Mouse (Mus musculus) liver (tissue): ENCODE data around the gene Vti1a.

Experiments
- DNase-seq: peaks from one replicate; pipeline ENCODE4 v3.0.0-alpha.2; 2020; ENCODE audit warnings: mixed read lengths

Gene Vti1a

DNA sequence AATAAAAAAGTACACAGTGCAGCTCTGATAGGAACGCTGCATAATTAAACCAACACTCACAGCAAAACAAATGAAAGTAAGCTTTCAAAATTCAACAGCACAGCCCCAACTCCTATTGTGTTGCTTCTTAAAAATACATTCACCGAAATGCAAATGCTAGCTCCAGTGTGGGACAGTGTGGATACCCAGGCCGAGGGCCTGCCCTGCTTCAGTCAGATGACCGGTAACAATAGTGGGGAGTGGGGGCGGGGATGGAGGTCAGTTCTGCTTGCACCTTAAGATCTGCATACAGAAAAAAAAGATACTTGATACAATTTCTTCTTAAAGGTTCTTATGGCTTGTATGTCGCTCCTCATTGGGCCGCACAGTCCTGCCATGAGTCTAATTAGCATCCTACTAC is 65.2 kb downstream of the Vti1a start:
- no peak for DNase-seq

- no peak for DNase-seq
Measured at GRCm38 (mm10) chr19:55382745-55383144, 66.7 kb downstream of the Vti1a start.

DNA sequence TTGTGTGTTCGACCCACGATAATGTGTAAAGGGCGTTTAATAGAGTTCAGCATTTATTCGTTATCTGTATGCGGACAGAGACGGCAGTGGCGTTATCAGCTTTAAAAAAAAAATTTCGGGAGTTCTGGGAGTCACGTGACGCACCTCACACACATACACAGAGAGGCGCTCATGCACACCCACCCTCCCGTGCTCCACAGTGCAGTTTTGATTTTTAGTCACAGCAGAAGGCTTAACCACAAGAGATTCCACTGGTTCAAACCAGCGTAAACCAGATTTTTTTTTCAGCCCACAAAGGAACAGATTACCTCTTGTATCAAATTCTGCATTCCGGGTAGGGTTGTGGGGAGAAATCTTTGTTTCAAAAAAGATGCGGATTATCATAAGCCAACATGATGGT is 68.5 kb downstream of the Vti1a start:
- DNase-seq = no peak

DNA sequence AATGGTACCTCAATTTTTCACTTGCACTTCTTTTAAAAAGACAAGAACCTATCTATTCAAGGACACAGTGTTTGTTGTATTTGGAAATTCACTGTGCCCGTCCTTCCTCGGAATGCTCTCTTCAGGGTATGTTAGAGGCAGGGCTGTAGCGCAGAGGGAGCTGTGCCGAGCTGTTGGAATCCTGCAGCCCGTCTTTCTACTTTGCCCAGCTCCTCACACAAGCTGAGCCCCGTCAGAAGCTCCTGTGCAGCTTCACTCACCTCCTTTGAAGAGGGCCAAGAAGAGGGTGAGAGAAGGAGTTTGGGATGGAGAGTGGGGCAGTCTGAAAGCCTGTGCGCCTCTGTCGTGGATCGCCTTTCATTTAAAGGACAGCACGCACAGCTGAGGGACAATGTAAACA is 72.9 kb downstream of the Vti1a start:
- no peak for DNase-seq

GRCm38 (mm10) chr19:55390323-55390722 is 74.2 kb downstream of the Vti1a start:
- DNase-seq = no peak

DNA sequence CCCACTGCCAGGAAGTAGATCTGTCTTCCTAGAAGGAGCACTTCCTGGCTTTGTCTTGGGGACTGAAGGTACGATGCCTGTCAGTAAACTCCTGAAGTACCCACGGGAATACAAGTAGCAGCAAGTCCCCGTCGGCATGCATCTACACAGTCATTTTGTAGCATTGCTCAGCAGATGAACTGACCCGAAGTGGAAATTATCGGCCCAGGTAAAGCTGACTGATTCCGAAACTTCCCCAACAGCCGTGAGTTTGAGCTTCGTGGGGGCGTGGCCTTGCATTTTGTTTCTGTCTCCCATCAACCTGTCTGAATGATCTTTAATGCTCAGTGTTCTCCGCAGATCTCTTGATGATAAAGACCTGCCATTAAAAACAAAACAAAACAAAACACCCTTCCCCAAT is 85.5 kb downstream of the Vti1a start:
- DNase-seq = no peak

DNA sequence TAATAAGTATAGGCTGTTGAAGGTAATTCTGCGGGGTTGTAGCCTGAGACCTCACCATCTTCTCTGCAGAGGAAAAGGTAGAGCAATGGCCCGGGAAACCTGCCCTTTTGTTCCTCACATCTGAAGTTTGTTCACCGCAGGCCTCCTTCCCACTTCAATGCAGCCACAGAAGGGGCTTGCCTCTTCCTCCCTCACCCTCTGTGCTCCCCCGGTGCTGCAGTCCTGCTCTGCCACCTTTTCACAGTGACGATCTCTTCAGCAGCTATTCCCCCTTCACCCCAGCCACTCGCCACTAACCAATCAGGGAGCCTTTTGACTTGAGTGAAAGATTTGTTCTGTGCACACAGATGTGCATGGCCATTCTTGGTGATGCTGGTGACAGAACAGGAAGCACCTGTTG is 92.4 kb downstream of the Vti1a start:
- DNase-seq = no peak

DNA sequence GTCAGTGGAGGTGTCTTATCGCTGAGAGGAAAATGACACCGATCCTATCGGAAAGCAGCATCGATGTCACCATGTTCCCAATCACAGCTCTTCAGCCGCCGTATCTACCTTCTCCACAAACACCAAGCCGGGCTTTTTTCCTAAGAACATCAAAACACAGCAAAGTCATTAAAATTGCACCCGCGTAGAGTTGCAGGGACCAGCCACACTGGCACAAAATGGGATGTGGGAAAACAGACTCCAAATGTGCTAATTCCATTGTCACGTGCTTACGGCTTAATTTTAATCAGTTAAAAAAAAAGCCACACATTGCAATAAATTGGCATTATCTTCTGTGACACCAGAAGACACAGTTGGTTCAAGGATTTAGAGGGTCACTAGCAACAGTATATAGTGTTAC is 95.3 kb downstream of the Vti1a start:
- DNase-seq = no peak

DNA sequence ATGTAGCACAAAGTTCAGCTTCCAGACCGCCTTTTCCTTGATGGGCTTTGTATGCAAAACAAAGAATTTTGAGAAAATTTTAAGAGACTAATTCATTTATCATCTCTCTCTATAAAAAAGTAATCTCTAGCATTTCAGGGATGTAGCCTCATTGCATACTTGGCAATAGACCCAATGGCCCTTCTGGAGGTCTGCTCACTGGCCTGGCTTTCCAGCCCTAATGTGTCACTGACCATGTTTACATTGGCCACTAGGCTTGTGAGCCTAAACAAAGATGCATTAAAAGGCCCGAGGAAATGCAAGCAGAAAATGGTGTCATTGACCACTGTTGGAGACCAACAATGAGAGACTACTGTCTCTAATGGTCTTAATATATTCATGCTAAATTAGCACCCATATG is 95.8 kb downstream of the Vti1a start:
- DNase-seq = no peak

DNA sequence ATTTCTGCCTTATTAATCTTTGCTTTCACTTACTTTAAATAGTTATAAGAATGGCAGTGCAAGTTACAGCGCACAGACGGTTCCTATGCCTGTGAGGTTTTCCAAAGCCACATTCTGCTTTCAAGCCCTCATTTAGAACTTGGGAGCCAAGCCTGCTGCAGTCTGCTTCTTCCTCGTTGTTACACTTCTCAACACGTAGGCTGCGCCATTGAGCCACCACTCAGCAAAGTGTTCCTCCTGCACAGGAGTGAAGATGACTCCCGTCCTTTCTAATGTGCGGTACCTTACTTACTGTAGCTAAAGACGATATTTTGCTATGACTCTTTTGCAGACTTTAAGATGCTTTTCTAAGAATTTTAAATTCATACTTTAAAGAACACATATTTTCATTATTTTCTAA is 98.0 kb downstream of the Vti1a start:
- peak; percentile 53 for DNase-seq

GRCm38 (mm10) chr19:55418756-55419155 is 102.7 kb downstream of the Vti1a start:
- no peak for DNase-seq

DNA sequence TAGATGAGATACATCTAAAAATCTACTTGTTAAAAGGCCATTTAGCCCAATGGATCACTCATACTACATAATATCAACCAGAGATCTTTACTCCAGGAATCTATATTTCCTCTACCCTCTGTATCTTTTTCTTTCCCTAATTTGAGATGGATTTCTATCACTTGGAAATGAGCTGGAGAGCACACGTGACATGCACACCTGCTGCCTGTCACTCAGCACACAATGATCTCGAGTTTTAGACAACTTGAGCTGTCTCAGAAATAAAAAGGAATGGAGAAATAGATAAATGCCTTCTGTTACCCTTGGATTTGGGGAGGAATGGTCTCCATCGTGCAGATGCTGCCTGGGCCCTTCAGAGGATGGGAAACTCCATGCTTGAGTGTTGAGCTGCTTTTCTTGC is 103.9 kb downstream of the Vti1a start:
- DNase-seq = no peak

DNA sequence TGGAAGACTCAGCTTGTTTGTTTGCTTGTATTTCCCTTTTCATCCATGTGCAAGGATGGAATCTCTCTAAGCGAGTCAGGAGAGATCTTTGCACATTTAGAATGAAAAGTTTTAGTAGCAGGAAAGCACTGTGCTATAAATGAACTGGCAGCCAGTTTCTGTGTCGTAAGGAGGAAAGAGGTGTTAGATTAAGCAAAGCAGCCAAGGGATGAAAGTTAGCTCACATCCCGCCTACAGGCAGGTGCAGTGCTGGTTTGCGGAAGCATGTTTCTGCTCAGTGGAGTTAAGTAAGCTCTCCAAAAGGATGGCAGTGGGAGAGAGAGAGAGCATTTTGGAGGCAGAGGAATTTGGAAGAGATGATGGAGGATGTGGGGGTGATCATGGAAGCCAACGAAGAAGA is 105.7 kb downstream of the Vti1a start:
- no peak for DNase-seq

DNA sequence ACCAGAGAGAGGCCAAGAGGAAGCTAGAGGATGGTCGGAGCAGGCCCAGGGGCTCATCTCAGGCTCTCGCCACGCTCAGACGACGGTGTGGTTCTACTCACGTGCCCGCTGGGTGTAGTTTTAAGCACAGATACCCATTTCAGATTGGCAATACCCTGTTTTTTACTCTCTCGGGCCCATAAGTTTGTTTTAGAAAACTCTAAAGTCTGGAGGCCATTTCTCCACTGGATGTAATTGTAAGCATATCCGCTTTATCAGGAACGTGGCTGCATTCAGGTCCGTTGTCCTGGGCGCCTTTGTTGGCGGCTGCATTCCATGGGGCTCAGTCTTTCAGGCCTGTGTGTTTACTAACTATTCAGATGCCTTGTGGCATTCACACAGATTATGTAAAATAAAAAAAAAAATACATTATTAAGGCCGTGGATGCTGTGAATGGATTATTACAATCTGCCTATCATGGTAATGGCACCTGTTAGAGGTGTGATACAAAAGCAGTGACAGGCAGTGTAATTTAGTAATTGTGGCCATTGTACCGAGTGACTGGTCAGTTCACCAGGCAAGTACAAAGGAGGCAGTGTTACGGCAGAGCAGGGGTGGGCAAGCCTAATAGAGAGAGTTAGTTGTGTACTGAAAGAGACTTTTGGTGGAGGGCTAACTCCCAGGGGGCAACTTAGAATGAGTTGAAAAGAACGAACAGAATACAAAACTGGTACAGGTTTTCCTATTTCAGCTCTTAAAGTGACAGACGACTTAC is 106.4 kb downstream of the Vti1a start:
- no peak for DNase-seq

- no peak for DNase-seq
Measured at GRCm38 (mm10) chr19:55423065-55423716, 107.1 kb downstream of the Vti1a start.

DNA sequence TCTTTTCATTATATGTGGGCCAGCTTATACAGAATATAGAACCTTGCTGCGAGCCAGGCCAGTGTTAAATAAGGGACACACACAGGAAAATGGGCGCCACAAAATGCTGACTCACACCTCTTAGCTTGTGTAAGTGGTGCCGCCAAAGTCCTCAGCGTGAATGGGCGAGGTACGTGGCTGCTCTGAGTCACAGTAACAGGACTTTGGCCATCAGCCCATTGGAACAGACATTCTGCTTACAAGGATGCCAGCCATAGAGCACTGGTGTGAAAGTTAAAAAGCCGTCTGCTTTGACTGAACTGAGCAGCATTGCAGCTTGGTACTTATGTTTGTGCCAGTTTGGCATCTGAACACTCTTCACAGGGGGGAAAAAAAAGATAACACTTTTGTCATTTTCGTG is 107.9 kb downstream of the Vti1a start:
- peak; percentile 29 for DNase-seq

DNA sequence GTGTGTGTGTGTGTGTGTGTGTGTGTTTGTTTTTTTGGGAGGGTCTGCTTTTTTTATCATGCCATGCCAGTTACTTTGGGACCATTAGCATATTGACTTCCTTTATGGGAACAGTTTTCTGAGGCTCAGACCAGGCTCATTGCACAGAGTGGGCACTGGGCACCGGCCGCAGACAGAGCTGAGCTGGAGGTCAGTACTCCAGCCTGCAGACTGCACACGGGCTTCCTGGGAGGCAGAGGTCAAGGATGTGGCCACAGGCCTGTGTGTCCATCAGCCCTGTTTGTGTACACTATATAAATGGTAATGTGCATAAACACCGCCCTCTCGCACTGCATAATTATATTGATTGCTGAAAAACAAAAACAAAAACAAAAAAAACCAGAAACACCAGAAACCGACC is 108.4 kb downstream of the Vti1a start:
- DNase-seq = no peak

GRCm38 (mm10) chr19:55440306-55440705 is 124.2 kb downstream of the Vti1a start:
- no peak for DNase-seq

DNA sequence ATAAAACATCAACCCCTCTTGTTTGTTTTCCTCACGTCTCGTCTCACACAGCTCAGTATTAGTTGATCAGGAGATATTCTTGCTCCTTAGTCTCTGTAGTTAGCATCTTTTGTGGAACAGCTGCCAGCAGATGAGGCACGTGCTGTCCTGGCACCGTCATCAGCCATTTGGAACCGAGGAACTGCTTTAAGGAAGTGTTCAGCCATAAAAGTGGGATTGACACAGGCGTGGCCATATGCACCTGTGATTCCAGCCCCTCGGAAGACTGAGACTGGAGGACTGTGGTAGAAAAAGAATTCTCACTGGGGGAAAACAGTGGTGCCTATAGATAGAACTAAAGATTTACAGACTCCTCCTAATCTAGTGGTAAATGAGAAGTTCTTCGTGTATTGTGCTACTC is 127.5 kb downstream of the Vti1a start:
- DNase-seq = no peak

GRCm38 (mm10) chr19:55449084-55449483 is 133.0 kb downstream of the Vti1a start:
- no peak for DNase-seq

DNA sequence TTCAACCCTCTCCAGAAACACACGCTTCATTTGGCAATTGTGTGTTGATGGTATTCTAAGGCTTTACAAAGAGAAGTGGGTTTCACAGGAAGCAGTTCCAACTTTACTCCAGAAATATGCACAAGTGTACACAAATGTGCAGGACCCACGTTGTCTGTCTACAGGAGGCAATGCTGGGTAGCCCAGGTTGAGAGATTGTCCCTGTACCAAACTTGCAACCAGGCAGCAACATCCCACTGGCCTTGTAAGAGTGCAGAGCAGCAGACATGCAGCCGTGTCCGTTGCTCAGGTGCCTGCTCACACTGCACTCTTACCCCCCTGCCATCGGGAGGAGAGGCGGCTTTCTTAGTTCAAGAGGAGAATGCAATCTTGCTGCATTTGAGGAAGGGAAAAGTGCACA is 133.4 kb downstream of the Vti1a start:
- DNase-seq = no peak

GRCm38 (mm10) chr19:55456325-55457091 is 140.4 kb downstream of the Vti1a start:
- DNase-seq = no peak

- no peak for DNase-seq
Measured at GRCm38 (mm10) chr19:55461963-55462362, 145.9 kb downstream of the Vti1a start.

DNA sequence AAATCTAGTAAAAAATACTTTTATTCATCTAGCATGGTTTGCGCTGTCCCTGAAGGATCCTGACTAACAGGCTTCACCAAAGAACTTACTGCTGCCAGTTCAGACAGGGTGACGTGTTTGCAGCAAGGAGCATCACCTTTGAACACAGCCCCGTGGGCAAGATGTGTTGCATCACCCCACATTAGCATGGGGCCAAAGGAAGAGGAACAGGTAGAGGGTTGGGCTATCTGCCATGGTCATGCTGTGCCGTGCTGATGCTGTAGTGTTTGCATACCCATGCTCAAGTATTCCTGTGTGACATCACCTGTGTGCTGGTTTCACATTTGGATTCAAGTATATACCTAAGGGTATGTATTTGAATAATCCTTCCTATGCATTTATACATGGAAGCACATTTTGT is 147.6 kb downstream of the Vti1a start:
- DNase-seq = no peak
